Mouse (Mus musculus) hindbrain, embryonic 14.5 days (tissue): Measurements from ENCODE around the gene Casp1. TPM values are rescaled to one million over a fixed set of nuclear protein-coding genes. Genes with fewer than 3 reads are reported as not detected.

ENCODE experiments used
- ATAC-seq: fragments of 200-750 bp; cut with Nextera tagmentation; 2 replicates; pipeline ENCODE4 v1.8.0; 2017; ENCODE audit warnings: moderate number of reproducible peaks, mild to moderate bottlenecking, moderate TSS enrichment, moderate library complexity; ENCODE audit not compliant: low FRiP score
- DNase-seq: peaks from one replicate; pipeline ENCODE4 v3.0.0-alpha.2; 2015; ENCODE audit warnings: low spot score
- H3K27ac ChIP-seq: fragments of 300-500 bp; sonication (generic); 2 replicates; pipeline ENCODE4 v1.5.1; 2014; ENCODE audit warnings: mild to moderate bottlenecking, moderate library complexity
- H3K27me3 ChIP-seq: fragments of 300-500 bp; sonication (generic); 2 replicates; pipeline ENCODE4 v1.6.1; 2014; ENCODE audit warnings: mild to moderate bottlenecking, low read length, mixed read lengths; ENCODE audit not compliant: control insufficient read depth, insufficient read depth
- H3K36me3 ChIP-seq: fragments of 300-500 bp; sonication (generic); replicated peaks from 2 replicates; pipeline ENCODE4 v1.6.1; 2014; ENCODE audit not compliant: control insufficient read depth, insufficient read depth
- H3K4me1 ChIP-seq: fragments of 300-500 bp; sonication (generic); replicated peaks from 2 replicates; pipeline ENCODE4 v1.6.1; 2014; ENCODE audit warnings: antibody characterized with exemption, low read length, mixed read lengths; ENCODE audit not compliant: control insufficient read depth, insufficient read depth
- H3K4me2 ChIP-seq: fragments of 300-500 bp; sonication (generic); replicated peaks from 2 replicates; pipeline ENCODE4 v1.6.1; 2014; ENCODE audit warnings: mild to moderate bottlenecking, moderate library complexity
- H3K4me3 ChIP-seq: fragments of 300-500 bp; sonication (generic); replicated peaks from 2 replicates; pipeline ENCODE4 v1.5.1; 2014; ENCODE audit warnings: mild to moderate bottlenecking, low read length
- H3K9ac ChIP-seq: fragments of 300-500 bp; sonication (generic); 2 replicates; pipeline ENCODE4 v1.6.1; 2014
- H3K9me3 ChIP-seq: fragments of 300-500 bp; sonication (generic); 2 replicates; pipeline ENCODE4 v1.6.1; 2016; ENCODE audit warnings: low read length; ENCODE audit not compliant: control insufficient read depth
- WGBS: fragments of 180-500 bp; shearing (Covaris S2); extraction: QIAGEN DNeasy Blood & Tissue Kit; methylation state at CpG from one replicate; pipeline ENCODE4 v1.1.7; 2014; 5-methylcytosine and 5-hydroxymethylcytosine counted together
- polyA plus RNA-seq: library from polyadenylated mRNA; unstranded; fragments of >200 nt; fragmentation: Nextera tagmentation; extraction: Ambion mirVana; gene quantifications from 2 replicates; pipeline ENCODE4 v1.2.1, GENCODE M21; 2014

Gene Casp1
- polyA plus RNA-seq, result 0.99 and 1.4 TPM in 2 replicates

DNA sequence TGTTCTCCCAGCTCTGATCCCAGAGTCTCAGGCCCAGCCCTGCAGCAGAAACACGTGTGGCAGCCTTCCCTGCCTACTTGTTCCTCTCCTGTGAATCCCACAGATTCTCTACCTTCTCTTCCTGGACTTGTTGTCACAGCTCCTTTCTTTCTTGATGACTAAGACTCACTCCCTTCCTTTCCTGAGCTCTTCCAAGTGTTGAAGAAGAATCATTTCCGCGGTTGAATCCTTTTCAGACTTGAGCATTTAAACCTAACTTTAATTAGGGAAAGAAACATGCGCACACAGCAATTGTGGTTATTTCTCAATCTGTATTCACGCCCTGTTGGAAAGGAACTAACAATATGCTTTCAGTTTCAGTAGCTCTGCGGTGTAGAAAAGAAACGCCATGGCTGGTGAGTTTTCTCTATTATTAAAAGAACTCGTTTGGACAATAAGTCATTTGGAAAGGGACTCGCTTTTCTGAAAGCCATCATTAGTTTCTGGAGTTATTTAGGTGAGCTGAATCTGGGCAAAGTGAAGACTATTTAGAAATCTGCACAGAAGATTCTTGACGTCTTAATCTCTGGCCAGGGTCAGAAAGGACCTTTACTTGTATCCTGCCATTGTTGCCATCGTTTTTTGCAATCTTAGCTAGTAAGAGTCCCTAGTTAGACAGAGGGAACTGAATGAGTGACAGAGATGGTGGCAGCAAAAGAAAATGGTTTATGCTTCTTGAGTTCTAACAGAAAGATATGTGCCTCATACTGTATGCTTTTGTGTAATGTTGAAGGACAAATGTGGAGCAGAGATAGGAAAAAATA lies at the start of gene Casp1:
Gene Casp1, plus strand, starts transcription at position 189 of the 803 bp plus-strand sequence.
- H3K4me1 ChIP-seq, result no peaks in the 10 kb centered on the region
- H3K9ac ChIP-seq, result no peak within 1 kb of the TSS
- H3K4me3 ChIP-seq, result no peak within 1 kb of the TSS
- H3K36me3 ChIP-seq, result no peaks in the 10 kb centered on the region
- no peaks in the 10 kb centered on the region for H3K9me3 ChIP-seq
- WGBS, result 71% methylated on average over 11 of the region's 11 CpGs
- H3K27me3 ChIP-seq, result no peaks in the 10 kb centered on the region
- H3K27ac ChIP-seq, result no peak within 1 kb of the TSS
- DNase-seq (no peak), ATAC-seq (no peak)
- no peak within 1 kb of the TSS for H3K4me2 ChIP-seq

DNA sequence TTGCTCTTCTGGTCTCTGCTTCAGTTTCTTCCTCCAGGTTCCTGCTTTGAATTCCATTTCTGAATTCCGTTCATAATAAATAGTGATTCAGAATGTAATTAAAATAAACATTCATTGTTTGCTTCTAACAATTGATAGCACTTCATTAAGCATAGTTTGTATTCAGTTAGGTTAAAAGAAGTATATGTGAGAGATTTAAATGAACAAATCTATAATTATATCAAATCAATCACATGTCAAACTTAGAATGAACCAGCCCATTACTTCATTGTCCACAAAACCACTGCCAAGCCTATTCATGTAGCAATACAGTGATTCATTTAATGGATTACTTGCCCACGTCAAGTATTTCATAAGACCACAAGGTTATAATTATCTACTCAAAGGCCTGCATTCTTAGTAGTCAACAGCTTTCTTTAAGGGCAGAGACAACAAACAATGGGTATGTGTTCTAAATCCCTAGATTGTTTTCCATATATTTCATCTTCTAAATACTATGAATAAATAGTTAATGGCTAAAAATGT lies 34.3 kb upstream of the Casp1 start:
- no peaks in the 10 kb centered on the region for H3K4me1 ChIP-seq
- H3K4me3 ChIP-seq, result no peak overlapping the region
- no peaks in the 10 kb centered on the region for H3K9me3 ChIP-seq
- H3K27me3 ChIP-seq, result no peaks in the 10 kb centered on the region
- H3K36me3 ChIP-seq, result no peaks in the 10 kb centered on the region
- H3K27ac ChIP-seq, result no peak overlapping the region
- 70% methylated on average over 2 of the region's 2 CpGs for WGBS
- ATAC-seq (no peak), DNase-seq (no peak)
- H3K4me2 ChIP-seq, result no peak overlapping the region
- H3K9ac ChIP-seq, result no peak overlapping the region

DNA sequence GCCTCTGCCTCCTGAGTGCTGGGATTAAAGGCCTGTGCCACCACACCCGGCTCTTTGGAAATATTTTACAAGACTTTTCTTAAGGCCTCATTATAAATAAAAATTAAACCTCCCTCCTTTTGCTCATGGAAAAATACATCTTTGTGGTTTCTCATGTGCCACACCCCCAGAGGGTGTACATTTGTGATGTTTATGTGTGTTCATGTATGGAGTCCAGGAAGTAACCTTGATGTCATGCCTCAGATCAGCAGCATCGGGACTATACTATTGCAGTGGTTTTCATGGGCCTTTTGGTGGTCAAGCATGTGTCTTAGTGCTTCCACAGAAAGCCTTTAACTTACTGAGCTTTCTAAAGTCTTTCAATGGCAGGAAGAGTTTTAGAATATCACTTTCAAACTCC lies 28.0 kb upstream of the Casp1 start:
- H3K27me3 ChIP-seq, result no peaks in the 10 kb centered on the region
- no peak overlapping the region for H3K4me2 ChIP-seq
- 96% methylated on average over 2 of the region's 2 CpGs for WGBS
- H3K9me3 ChIP-seq, result no peaks in the 10 kb centered on the region
- H3K36me3 ChIP-seq, result no peaks in the 10 kb centered on the region
- ATAC-seq (no peak), DNase-seq (no peak)
- H3K4me1 ChIP-seq, result no peaks in the 10 kb centered on the region
- no peak overlapping the region for H3K9ac ChIP-seq
- H3K4me3 ChIP-seq, result no peak overlapping the region
- no peak overlapping the region for H3K27ac ChIP-seq

DNA sequence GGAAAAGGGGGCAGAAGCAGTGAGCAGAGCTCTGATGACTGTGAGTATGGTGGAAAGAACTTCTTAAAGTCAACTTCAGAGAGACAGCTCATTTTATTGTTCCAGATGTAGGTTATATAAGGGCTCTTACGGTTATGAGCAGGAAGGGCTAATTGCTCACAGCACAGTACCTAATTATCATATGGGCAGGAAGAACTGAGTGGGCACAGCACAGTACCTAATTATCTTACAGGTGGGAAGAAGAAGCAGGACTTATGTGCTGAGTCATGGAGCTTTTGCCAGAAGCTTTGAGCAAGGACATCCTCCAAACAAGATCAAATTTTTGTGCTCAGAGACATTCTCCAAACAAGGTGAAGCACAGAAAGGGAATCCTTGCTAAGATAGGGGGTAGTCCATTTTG lies 27.4 kb upstream of the Casp1 start:
- no peaks in the 10 kb centered on the region for H3K9me3 ChIP-seq
- no peak overlapping the region for H3K4me2 ChIP-seq
- DNase-seq, result no peak
- WGBS, result 79% methylated on average over 1 of the region's 1 CpGs
- H3K4me3 ChIP-seq, result no peak overlapping the region
- no peaks in the 10 kb centered on the region for H3K4me1 ChIP-seq
- H3K9ac ChIP-seq, result no peak overlapping the region
- no peak overlapping the region for H3K27ac ChIP-seq
- no peaks in the 10 kb centered on the region for H3K36me3 ChIP-seq
- H3K27me3 ChIP-seq, result no peaks in the 10 kb centered on the region
- ATAC-seq, result no peak

DNA sequence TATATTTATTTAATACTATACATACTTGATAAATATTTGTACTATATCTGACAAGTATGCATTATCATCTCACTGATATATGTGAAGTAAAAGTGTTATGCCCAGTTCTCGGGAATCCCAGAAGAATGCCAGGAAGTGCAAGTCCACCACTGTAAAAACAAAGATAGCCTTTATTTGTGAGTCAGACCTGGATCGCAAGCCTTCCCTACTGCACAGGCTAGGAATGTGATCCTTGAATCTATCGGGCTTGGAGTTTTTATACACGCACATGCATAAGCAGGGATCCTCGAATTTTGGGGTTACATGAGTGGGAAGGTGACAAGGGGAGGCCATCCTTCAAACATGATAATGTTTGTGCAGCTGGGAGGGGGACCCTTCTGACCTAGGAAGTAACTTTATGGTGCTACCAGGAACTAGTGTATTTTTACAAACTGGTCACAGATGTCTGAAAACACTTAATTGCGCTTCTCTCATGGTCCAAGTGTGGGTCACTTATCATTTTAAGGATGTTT lies 26.9 kb upstream of the Casp1 start:
- Histone ChIP-seq H3K9me3 (no peaks in the 10 kb centered on the region), H3K9ac (no peak overlapping the region), H3K4me3 (no peak overlapping the region), H3K36me3 (no peaks in the 10 kb centered on the region), H3K4me2 (no peak overlapping the region), H3K4me1 (no peaks in the 10 kb centered on the region), H3K27me3 (no peaks in the 10 kb centered on the region), H3K27ac (no peak overlapping the region)
- 88% methylated on average over 6 of the region's 6 CpGs for WGBS
- DNase-seq, result no peak
- no peak for ATAC-seq

DNA sequence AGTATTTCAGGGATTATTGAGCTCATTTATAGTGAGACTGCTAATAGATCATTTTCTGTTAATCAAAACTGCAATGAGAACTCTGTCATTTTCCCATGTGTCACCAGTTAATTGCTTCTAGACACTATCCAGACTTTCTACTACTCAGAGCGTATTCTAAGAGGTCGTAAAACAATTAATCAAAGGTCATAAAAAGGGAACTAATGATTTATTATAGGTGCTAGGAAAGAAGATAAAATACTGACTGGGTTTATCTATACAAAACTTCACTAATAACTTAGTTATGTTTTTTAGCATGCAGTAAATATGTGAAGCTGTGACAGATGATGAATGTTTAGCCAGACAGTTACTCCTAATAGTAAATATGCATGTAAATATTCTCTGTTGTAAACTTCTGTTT lies 12.2 kb upstream of the Casp1 start:
- no peak for DNase-seq

DNA sequence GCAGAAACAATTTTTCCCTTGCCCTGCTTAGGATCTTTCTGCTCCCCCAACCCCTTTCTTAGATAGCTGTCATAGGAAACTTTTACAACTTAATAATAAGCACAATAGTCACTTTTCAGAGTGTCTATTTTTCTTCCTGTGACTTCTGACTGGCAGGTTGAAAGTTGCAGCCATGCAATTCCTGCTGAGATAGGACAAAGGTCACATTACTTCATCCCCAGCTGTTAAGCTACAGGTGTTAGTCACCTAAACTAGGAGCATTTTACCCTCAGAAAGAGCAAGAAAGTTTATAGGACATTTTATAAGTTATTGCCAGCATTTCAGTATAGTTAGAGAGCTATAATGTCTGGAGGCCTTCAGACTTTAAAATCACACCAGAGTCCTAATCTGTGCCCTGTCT lies 11.7 kb upstream of the Casp1 start:
- Histone ChIP-seq H3K9ac (no peak overlapping the region), H3K27me3 (no peaks in the 10 kb centered on the region), H3K27ac (no peak overlapping the region), H3K4me2 (no peak overlapping the region), H3K9me3 (no peaks in the 10 kb centered on the region), H3K4me1 (no peaks in the 10 kb centered on the region), H3K4me3 (no peak overlapping the region), H3K36me3 (no peaks in the 10 kb centered on the region)
- DNase-seq, result no peak
- ATAC-seq, result no peak

More for the DNA sequence above, 12.2 kb upstream of the Casp1 start:
- no peak for ATAC-seq
- no peaks in the 10 kb centered on the region for H3K4me1 ChIP-seq
- no peak overlapping the region for H3K27ac ChIP-seq
- no peaks in the 10 kb centered on the region for H3K27me3 ChIP-seq
- WGBS, result 86% methylated on average over 2 of the region's 2 CpGs
- no peak overlapping the region for H3K9ac ChIP-seq
- H3K4me2 ChIP-seq, result no peak overlapping the region
- no peak overlapping the region for H3K4me3 ChIP-seq
- no peaks in the 10 kb centered on the region for H3K9me3 ChIP-seq
- H3K36me3 ChIP-seq, result no peaks in the 10 kb centered on the region

DNA sequence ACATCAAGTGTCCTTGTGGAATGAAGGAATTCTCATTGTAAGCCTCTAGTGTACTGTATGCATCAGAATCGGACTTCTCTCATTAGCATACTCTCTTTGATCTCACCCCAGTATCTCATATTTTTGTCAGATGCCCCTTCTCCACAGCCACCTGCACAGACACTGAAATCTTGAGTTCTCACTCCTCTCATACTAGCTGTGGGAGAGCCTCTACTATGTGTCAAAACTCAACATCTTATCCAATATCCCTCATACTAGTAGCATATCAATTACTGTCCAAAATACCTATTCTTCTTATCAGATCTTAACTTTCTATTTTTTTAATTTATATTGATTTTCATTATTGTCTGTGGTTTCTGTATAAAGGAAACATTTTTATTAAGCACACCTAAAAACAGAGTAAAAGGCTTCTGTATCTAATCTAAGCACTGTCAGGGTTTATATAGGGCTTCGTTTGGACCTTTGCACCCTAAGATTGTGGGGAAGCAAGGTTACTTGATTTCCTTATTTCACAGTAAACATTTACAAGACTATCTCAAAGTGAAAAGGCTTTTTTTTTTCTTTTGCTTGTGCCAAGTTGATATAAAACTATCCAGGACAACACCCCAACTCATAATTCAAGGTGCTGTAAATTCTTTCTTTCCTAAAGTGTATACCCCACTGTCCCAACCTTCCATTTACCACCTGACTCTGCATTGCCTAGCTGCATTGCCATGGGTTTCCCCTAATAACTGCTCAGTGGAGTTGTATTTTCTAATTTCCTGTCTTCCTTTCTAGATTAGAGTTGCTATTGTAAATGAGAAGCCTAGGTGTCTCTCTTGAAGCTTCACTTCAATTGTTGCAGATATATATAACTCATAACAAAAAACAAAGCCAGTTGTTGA lies 1.7 kb upstream of the Casp1 start:
- H3K27me3 ChIP-seq, result no peaks in the 10 kb centered on the region
- no peak overlapping the region for H3K27ac ChIP-seq
- no peaks in the 10 kb centered on the region for H3K4me1 ChIP-seq
- 82% methylated on average over 2 of the region's 2 CpGs for WGBS
- H3K4me2 ChIP-seq, result no peak overlapping the region
- no peaks in the 10 kb centered on the region for H3K9me3 ChIP-seq
- no peak overlapping the region for H3K4me3 ChIP-seq
- DNase-seq, result no peak
- H3K9ac ChIP-seq, result no peak overlapping the region
- no peak for ATAC-seq
- no peaks in the 10 kb centered on the region for H3K36me3 ChIP-seq

DNA sequence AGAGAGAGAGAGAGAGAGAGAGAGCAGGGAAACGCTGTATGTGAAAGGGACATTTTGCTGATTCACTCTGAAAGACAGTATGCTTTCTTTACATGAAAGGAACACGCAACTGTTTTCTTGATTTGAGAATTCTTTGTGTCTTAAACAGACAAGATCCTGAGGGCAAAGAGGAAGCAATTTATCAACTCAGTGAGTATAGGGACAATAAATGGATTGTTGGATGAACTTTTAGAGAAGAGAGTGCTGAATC lies 740 bp downstream of the Casp1 start:
- Histone ChIP-seq H3K4me3 (no peak overlapping the region), H3K27ac (no peak overlapping the region), H3K4me1 (no peaks in the 10 kb centered on the region), H3K9ac (no peak overlapping the region), H3K9me3 (no peaks in the 10 kb centered on the region), H3K36me3 (no peaks in the 10 kb centered on the region), H3K4me2 (no peak overlapping the region), H3K27me3 (no peaks in the 10 kb centered on the region)
- no peak for ATAC-seq
- WGBS, result 70% methylated on average over 2 of the region's 2 CpGs
- no peak for DNase-seq
